Mouse (Mus musculus) c-Kit-positive CD71-positive TER-119-negative erythroid progenitor cells, embryonic 14.5 days (primary cell): ENCODE measurements around the gene Psma7.
A peak's percentile ranks its signal among the peaks of the same experiment; 100 is the strongest.

ENCODE experiments used
- DNase-seq: peaks from one replicate; pipeline ENCODE4 v3.0.0-alpha.2; 2013; ENCODE audit warnings: low read depth

Psma7 gene

DNA sequence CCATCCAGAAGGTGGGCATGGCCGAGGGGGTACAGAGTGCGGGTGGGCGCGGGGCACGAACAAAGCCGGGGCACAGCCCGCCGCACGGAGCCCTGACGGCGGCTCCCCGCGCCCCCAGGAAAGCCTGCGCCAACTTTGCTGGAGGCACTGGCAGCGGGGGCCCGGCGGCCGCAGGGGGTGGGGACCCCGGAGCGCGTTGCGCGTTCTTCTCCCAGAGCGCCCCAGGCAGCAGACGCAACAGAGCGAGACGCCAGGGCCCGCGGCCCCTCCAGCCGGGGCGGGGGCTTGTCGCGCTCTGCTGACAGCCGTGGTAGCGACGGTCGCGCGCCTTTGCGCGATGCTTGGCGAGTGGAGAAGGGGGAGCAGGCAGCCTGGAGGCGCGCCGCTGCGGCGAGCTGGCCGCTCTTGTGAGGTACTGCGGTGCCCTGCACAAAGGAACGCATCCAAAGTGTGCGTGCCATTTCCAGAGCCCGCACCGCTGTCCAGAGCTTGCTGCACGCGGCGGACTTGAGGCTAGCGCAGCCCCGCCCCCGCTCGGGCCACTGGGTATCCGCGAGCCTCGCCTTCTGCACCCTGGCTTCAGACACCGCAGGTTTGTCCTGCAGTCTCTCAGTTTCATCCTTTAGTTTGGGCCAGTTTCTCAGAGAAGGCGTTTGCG lies 754 bp upstream of the Psma7 start:
- no peak for DNase-seq

DNA sequence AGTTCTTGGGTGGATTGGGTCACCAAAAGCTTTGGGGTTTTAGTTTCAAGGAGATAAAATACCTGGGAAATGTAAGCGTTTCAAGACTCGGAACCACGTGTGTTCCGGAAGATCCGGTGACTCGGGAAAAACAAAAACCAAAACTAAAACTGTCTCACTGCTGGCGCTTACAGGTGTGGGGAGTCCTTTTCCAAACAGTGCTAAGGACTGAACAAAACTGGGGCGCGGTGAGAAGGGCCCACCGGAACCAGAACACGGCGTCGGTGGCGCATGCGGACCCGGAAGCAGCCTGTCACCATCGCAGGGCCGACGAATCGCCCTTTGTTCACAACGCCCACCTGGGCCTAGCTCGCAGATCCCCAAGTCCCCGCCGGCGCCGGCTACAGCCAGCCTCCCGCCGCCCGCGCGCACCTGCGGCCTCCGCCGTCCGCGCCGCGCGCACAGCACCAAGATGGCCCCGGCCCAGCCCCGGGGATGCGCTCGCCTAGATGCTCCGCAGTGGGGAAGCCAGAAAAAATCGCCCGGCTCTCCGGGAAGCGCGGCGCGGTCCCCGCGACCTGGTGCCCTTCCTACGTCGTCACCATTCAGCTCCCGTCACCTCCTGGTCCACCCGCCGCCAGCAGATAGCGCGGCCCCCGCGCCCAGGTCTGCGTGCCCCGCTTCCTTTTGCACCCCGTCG lies 517 bp downstream of the Psma7 start:
- no peak for DNase-seq

- no peak for DNase-seq
Measured at GRCm38 (mm10) chr2:180040406-180040805, 1.8 kb downstream of the Psma7 start.

- DNase-seq = no peak
Measured at GRCm38 (mm10) chr2:180034753-180035152, 7.5 kb downstream of the Psma7 start.

- no peak for DNase-seq
Measured at GRCm38 (mm10) chr2:180033956-180034355, 8.3 kb downstream of the Psma7 start.

- DNase-seq = no peak
Measured at GRCm38 (mm10) chr2:180032925-180033324, 9.3 kb downstream of the Psma7 start.

GRCm38 (mm10) chr2:180031270-180031669 lies 11.0 kb downstream of the Psma7 start:
- no peak for DNase-seq

GRCm38 (mm10) chr2:180027768-180028167 lies 14.5 kb downstream of the Psma7 start:
- DNase-seq = no peak

DNA sequence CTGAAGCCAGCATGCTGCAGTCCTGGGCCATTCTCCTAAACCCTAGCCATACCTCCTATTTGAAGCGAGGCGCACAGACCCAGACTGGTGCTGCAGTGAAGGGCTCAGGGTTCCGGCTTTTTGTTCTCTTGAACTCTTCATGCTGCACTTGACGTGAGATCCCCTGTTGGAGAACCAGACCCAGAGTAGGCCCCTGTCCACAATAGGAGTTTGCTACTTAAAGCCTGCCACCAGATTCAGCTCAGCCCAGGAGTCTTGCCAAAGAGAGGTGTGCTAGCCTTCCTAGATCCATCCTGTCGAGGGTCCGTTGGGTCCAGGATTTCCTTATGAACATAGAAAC lies 16.4 kb downstream of the Psma7 start:
- no peak for DNase-seq

- no peak for DNase-seq
Measured at GRCm38 (mm10) chr2:180025135-180025860, 16.9 kb downstream of the Psma7 start.

DNA sequence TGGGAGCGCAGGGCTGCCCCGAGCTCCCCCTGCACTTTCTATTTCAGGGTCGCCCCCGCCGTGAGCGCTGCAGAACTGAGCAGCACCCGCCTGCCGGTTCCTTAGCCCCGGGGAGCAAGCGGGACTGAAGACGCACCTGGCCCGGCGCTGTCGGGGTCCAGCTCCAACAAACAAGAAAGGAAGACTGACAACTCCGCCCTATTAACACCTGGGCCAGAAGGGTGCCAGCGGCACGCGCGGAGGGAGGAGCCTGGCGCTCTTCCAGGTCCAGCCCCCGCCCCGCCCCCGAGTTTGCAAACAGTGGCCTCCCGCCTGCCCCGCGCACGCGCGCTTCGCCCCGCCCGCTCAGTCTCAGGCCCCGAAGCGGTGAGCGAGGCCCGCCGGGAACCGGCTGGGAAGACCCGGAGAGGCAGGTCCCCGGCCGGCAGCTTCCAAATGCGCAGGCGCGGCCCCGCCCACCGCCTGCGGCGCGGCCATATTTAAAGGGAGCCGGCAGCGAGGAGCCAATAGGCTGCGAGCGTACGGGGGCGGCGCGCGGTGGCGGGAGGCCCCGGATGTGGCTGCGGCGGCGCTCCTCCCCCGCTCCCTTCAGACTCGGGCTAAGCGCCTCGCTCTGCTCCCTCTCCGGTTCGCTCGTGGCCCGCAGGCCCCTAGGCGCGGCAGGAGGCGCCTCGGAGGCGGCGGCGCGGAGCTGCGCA lies 17.7 kb downstream of the Psma7 start, which contains the start of gene Lsm14b:
Lsm14b (plus strand) TSS at position 587 of the 698 bp plus-strand sequence.
- peak; percentile 94 for DNase-seq

- DNase-seq = no peak
Measured at GRCm38 (mm10) chr2:180022751-180023150, 19.5 kb downstream of the Psma7 start.

GRCm38 (mm10) chr2:180020919-180021318 lies 21.3 kb downstream of the Psma7 start:
- DNase-seq = no peak

GRCm38 (mm10) chr2:180020091-180020661 lies 22.1 kb downstream of the Psma7 start:
- DNase-seq = no peak

DNA sequence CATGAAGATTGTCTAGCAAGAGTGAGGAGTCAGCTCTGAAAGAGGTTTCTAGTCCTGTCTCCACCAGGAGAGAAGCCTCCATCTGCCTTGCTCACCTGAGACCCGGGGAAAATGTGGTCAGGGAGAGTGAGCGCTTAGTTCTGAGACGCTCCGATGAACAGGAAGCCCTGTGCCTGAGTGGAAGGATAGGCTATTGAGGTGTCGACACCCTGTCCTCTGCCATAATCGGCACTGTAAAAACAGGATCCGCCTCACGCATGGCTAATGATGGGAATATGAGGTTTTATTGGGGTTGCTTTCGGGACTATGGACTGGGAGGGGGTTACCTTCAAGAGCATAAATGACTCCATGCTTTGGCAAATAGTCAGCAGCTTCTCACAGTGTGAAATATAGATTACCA lies 23.7 kb downstream of the Psma7 start:
- no peak for DNase-seq

DNA sequence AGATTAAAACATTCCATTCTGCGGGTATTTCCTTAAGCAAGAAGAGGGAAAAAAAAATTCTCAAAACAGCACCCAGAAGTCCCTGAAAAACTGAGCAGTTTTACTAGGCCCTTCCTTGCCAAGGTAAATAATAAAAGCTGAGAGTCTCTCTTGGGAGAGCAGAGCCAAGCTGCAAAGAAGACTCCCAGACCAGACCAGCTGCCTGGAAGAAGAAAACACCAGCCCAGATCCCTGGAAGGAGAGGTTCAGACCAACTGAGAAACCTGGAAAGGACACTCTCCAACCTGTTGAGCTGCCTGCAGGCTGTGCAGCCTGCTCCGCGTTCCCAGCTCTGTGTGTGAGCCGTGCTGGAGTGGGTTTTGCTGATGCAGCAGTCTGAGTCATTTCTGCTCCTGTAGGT lies 24.6 kb downstream of the Psma7 start:
- DNase-seq = no peak

GRCm38 (mm10) chr2:180013686-180014085 lies 28.5 kb downstream of the Psma7 start:
- no peak for DNase-seq

- no peak for DNase-seq
Measured at GRCm38 (mm10) chr2:180011370-180011769, 30.9 kb downstream of the Psma7 start.

GRCm38 (mm10) chr2:180010686-180011085 lies 31.5 kb downstream of the Psma7 start:
- DNase-seq = no peak

- DNase-seq = no peak
Measured at GRCm38 (mm10) chr2:180006352-180007017, 35.7 kb downstream of the Psma7 start.

DNA sequence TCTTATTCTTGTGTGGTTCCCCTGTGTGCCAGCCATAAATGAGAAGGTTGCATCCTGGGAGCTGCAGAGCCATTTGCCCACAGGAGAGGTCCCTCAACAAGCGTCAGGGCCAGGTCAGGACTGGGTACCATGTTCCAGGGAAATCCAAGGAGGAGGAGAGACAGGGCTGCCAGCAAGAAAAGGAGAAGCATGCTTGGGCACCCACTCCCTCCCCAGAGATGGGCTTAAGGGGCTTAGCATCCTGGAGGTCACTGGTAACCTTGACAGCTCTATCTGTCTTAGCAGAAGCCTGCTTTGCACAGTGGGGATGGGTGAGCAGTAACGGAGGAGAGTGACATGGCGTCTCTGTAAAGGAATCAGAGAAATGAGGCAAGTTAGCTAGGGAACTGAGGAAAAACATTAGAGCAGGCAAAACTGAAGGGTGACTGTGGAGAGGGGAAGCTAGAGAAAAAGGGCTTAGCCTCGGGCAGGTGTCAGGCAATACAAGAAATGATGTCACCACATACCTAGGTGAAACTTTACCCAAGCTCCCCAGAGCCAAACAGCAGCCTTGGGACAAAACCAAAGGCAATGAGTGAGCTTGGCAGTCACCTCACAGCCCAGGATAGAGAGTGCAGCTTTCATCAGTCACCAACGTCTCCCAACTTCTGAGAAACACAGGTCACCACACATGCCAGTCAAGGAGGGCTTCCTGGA lies 36.4 kb downstream of the Psma7 start:
- DNase-seq = no peak
